Mouse (Mus musculus): ENCODE results near the gene Gm17416. TPM values are rescaled to one million over a fixed set of nuclear protein-coding genes. Genes with fewer than 3 reads are reported as not detected.

Gene Gm17416
- polyA plus RNA-seq, 1 experiment: not detected

GRCm38 (mm10) chr2:152572114-152572794, 3.1 kb downstream of the Gm17416 start, which contains the start of gene Defb21:
Gene Defb21, plus strand, starts transcription at chr2:152572744.
- DNase-seq (ENCODE audit: low read depth): no peak
- peak; percentile 55 for TF ChIP-seq CTCF (IDR thresholded peaks at IDR 0.05; ENCODE audit: borderline replicate concordance, extremely low read depth, insufficient read depth, insufficient read length)
- TF ChIP-seq POLR2A (IDR thresholded peaks at IDR 0.05; ENCODE audit: borderline replicate concordance, extremely low read depth, insufficient read depth, insufficient read length, poor library complexity, severe bottlenecking): no peak

GRCm38 (mm10) chr2:152573484-152573883, 4.3 kb downstream of the Gm17416 start:
- DNase-seq (ENCODE audit: low read depth): no peak
- TF ChIP-seq POLR2A (IDR thresholded peaks at IDR 0.05; ENCODE audit: borderline replicate concordance, extremely low read depth, insufficient read depth, insufficient read length, poor library complexity, severe bottlenecking) (no peak), CTCF (IDR thresholded peaks at IDR 0.05; ENCODE audit: borderline replicate concordance, extremely low read depth, insufficient read depth, insufficient read length) (no peak)

GRCm38 (mm10) chr2:152580107-152580506, 11.0 kb downstream of the Gm17416 start, which contains the start of gene Defb19:
Gene Defb19, minus strand, starts transcription at chr2:152580312.
- TF ChIP-seq POLR2A (IDR thresholded peaks at IDR 0.05; ENCODE audit: borderline replicate concordance, extremely low read depth, insufficient read depth, insufficient read length, poor library complexity, severe bottlenecking): no peak
- no peak for TF ChIP-seq CTCF (IDR thresholded peaks at IDR 0.05; ENCODE audit: borderline replicate concordance, extremely low read depth, insufficient read depth, insufficient read length)
- DNase-seq (ENCODE audit: low read depth): no peak

GRCm38 (mm10) chr2:152580612-152581011, 11.5 kb downstream of the Gm17416 start:
- DNase-seq (ENCODE audit: low read depth): no peak
- TF ChIP-seq POLR2A (IDR thresholded peaks at IDR 0.05; ENCODE audit: borderline replicate concordance, extremely low read depth, insufficient read depth, insufficient read length, poor library complexity, severe bottlenecking) (no peak), CTCF (IDR thresholded peaks at IDR 0.05; ENCODE audit: borderline replicate concordance, extremely low read depth, insufficient read depth, insufficient read length) (no peak)

GRCm38 (mm10) chr2:152586926-152587560, 17.9 kb downstream of the Gm17416 start:
- TF ChIP-seq CTCF (IDR thresholded peaks at IDR 0.05; ENCODE audit: borderline replicate concordance, extremely low read depth, insufficient read depth, insufficient read length) (peak; percentile 27; the same call in 1 of the 2 replicates), POLR2A (IDR thresholded peaks at IDR 0.05; ENCODE audit: borderline replicate concordance, extremely low read depth, insufficient read depth, insufficient read length, poor library complexity, severe bottlenecking) (no peak)
- DNase-seq (ENCODE audit: low read depth): peak; percentile 4

- TF ChIP-seq POLR2A (IDR thresholded peaks at IDR 0.05; ENCODE audit: borderline replicate concordance, extremely low read depth, insufficient read depth, insufficient read length, poor library complexity, severe bottlenecking) (no peak), CTCF (IDR thresholded peaks at IDR 0.05; ENCODE audit: borderline replicate concordance, extremely low read depth, insufficient read depth, insufficient read length) (no peak)
- no peak for DNase-seq (ENCODE audit: low read depth)
Measured at GRCm38 (mm10) chr2:152588450-152588849, 19.3 kb downstream of the Gm17416 start.

GRCm38 (mm10) chr2:152589021-152589420, 19.9 kb downstream of the Gm17416 start:
- no peak for TF ChIP-seq CTCF (IDR thresholded peaks at IDR 0.05; ENCODE audit: borderline replicate concordance, extremely low read depth, insufficient read depth, insufficient read length)
- TF ChIP-seq POLR2A (IDR thresholded peaks at IDR 0.05; ENCODE audit: borderline replicate concordance, extremely low read depth, insufficient read depth, insufficient read length, poor library complexity, severe bottlenecking): no peak
- DNase-seq (ENCODE audit: low read depth): no peak

- TF ChIP-seq CTCF (IDR thresholded peaks at IDR 0.05; ENCODE audit: borderline replicate concordance, extremely low read depth, insufficient read depth, insufficient read length) (no peak), POLR2A (IDR thresholded peaks at IDR 0.05; ENCODE audit: borderline replicate concordance, extremely low read depth, insufficient read depth, insufficient read length, poor library complexity, severe bottlenecking) (no peak)
- no peak for DNase-seq (ENCODE audit: low read depth)
Measured at GRCm38 (mm10) chr2:152599299-152599698, 30.2 kb downstream of the Gm17416 start, which contains the start of gene Defb45. Gene Defb45, minus strand, starts transcription at chr2:152599399.

GRCm38 (mm10) chr2:152600076-152600475, 30.9 kb downstream of the Gm17416 start:
- no peak for DNase-seq (ENCODE audit: low read depth)
- no peak for TF ChIP-seq POLR2A (IDR thresholded peaks at IDR 0.05; ENCODE audit: borderline replicate concordance, extremely low read depth, insufficient read depth, insufficient read length, poor library complexity, severe bottlenecking)
- TF ChIP-seq CTCF (IDR thresholded peaks at IDR 0.05; ENCODE audit: borderline replicate concordance, extremely low read depth, insufficient read depth, insufficient read length): no peak

GRCm38 (mm10) chr2:152601275-152601960, 32.3 kb downstream of the Gm17416 start:
- DNase-seq (ENCODE audit: low read depth): no peak
- TF ChIP-seq CTCF (IDR thresholded peaks at IDR 0.05; ENCODE audit: borderline replicate concordance, extremely low read depth, insufficient read depth, insufficient read length): peak; percentile 42; the same call in 1 of the 2 replicates
- no peak for TF ChIP-seq POLR2A (IDR thresholded peaks at IDR 0.05; ENCODE audit: borderline replicate concordance, extremely low read depth, insufficient read depth, insufficient read length, poor library complexity, severe bottlenecking)

GRCm38 (mm10) chr2:152604057-152604456, 34.9 kb downstream of the Gm17416 start, which contains the start of gene Defb36:
Gene Defb36, plus strand, starts transcription at chr2:152604327.
- no peak for DNase-seq (ENCODE audit: low read depth)

More at GRCm38 (mm10) chr2:152604057-152604456, 34.9 kb downstream of the Gm17416 start, which contains the start of gene Defb36:
- TF ChIP-seq CTCF (IDR thresholded peaks at IDR 0.05; ENCODE audit: borderline replicate concordance, extremely low read depth, insufficient read depth, insufficient read length): peak; percentile 42; the same call in 1 of the 2 replicates
- TF ChIP-seq POLR2A (IDR thresholded peaks at IDR 0.05; ENCODE audit: borderline replicate concordance, extremely low read depth, insufficient read depth, insufficient read length, poor library complexity, severe bottlenecking): no peak
